In the genomic region with DNA sequence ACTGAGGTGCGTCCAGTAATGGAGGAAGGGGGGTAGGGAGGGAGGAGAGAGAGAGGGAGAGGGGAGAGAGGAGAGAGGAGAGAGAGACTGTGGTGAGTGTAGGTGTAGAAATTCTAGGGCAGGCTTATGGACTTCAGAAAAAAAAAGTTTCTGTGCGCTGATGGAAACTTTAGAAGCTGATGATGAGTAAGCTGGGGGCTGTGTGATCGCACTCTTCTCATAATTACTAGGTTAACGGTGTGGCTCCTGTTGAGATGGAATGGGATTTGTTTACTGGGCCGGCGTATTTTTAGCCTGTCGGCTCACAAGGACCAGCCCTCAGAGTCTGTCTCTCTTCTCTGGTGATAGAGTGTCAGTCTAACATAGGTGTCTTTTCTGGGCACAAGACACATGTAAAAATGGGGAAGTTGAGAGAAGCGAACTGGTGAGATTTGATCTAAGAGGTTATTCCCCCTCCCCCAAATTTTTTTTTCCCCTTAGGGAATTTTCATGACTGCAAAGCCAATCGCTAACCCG, we compare ENCODE assay signal across 8 mouse cellular contexts. TPM values are rescaled to one million over a fixed set of nuclear protein-coding genes. Genes with fewer than 3 reads are reported as not detected.
DNase-seq lines count a peak whose midpoint lies in the region; ATAC-seq and TF ChIP-seq lines count a peak whose summit lies in the region.

No protein-coding gene starts in this region.

- peak overlapping the region; percentile 94 for H3K4me3 ChIP-seq in cortical plate, adult 2 months (ENCODE audit: insufficient read depth, low read length)
- H3K4me3 ChIP-seq in heart, embryonic 16.5 days (ENCODE audit: low read length), result peak overlapping the region; percentile 90
- peak overlapping the region; percentile 96 for H3K4me3 ChIP-seq in lung, postnatal 0 days (ENCODE audit: low read depth, low read length)
- H3K4me3 ChIP-seq in stomach, embryonic 15.5 days (replicated peaks), result peak overlapping the region; percentile 91

- 6% methylated on average over 10 of the region's 10 CpGs for WGBS in heart, embryonic 16.5 days
- 9% methylated on average over 10 of the region's 10 CpGs for WGBS in lung, postnatal 0 days
- 5% methylated on average over 10 of the region's 10 CpGs for WGBS in stomach, embryonic 15.5 days

- no peak for TF ChIP-seq POLR2A in cortical plate, adult 2 months (IDR thresholded peaks at IDR 0.05; ENCODE audit: extremely low read depth, insufficient read depth, low read length)

- no peak overlapping the region for H3K27ac ChIP-seq in cortical plate, adult 2 months (ENCODE audit: insufficient read depth, low read length)
- H3K27ac ChIP-seq in heart, embryonic 16.5 days (ENCODE audit: low read length), result peak overlapping the region; percentile 98
- H3K27ac ChIP-seq in lung, postnatal 0 days (ENCODE audit: low read length), result peak overlapping the region; percentile 95
- H3K27ac ChIP-seq in stomach, embryonic 15.5 days, result peak overlapping the region; percentile 96

- H3K9me3 ChIP-seq in heart, embryonic 16.5 days (replicated peaks; ENCODE audit: control insufficient read depth, low read length), result no peaks in the 10 kb centered on the region
- H3K9me3 ChIP-seq in lung, postnatal 0 days (ENCODE audit: low read length), result no peaks in the 10 kb centered on the region
- no peaks in the 10 kb centered on the region for H3K9me3 ChIP-seq in stomach, embryonic 15.5 days

- H3K4me1 ChIP-seq in cortical plate, adult 2 months (ENCODE audit: control insufficient read depth, insufficient read depth, low read length), result peaks cover 1% of the 10 kb centered on the region
- H3K4me1 ChIP-seq in heart, embryonic 16.5 days (ENCODE audit: control insufficient read depth, insufficient read depth, low read length), result peaks cover 19% of the 10 kb centered on the region
- peaks cover 10% of the 10 kb centered on the region; the same call in 1 of the 2 replicates for H3K4me1 ChIP-seq in lung, postnatal 0 days (ENCODE audit: insufficient read depth, low read depth, low read length)
- 0 out of 2 replicates have a peak, but pooled peaks cover 14% of the 10 kb centered on the region for H3K4me1 ChIP-seq in stomach, embryonic 15.5 days

- no peak for TF ChIP-seq EP300 in lung, postnatal 0 days (IDR thresholded peaks at IDR 0.05)

- peak overlapping the region; percentile 94 for H3K9ac ChIP-seq in heart, embryonic 16.5 days (ENCODE audit: low read length)
- peak overlapping the region; percentile 88 for H3K9ac ChIP-seq in lung, postnatal 0 days (replicated peaks; ENCODE audit: low read depth)
- peak overlapping the region; percentile 90 for H3K9ac ChIP-seq in stomach, embryonic 15.5 days

- peak; percentile 12 for DNase-seq in spleen, adult 12 weeks (ENCODE audit: low spot score)
- no peak for DNase-seq in spleen, postnatal 4 days (ENCODE audit: low spot score in 2 of 2)
- DNase-seq in lung, postnatal 0 days (ENCODE audit: low spot score), result peak; percentile 47
- DNase-seq in left cerebral cortex, adult 11 months (ENCODE audit: low spot score), result no peak
- no peak for DNase-seq in kidney, postnatal 25 days

- H3K36me3 ChIP-seq in heart, embryonic 16.5 days (ENCODE audit: control insufficient read depth, insufficient read depth), result no peaks in the 10 kb centered on the region
- no peaks in the 10 kb centered on the region for H3K36me3 ChIP-seq in lung, postnatal 0 days (ENCODE audit: insufficient read depth, low read length)
- no peaks in the 10 kb centered on the region for H3K36me3 ChIP-seq in stomach, embryonic 15.5 days

- no peak; the same call in 1 of the 2 replicates for ATAC-seq in heart, embryonic 16.5 days (replicated peaks; ENCODE audit: extremely low read depth, insufficient read depth, low FRiP score)
- ATAC-seq in lung, postnatal 0 days, result no peak
- ATAC-seq in stomach, embryonic 15.5 days (ENCODE audit: insufficient read depth, low FRiP score, low read depth), result no peak

- peak overlapping the region; percentile 73 for H3K4me2 ChIP-seq in heart, embryonic 16.5 days (ENCODE audit: low read depth, low read length)
- H3K4me2 ChIP-seq in lung, postnatal 0 days (replicated peaks; ENCODE audit: low read depth, low read length), result peak overlapping the region; percentile 79
- peak overlapping the region; percentile 64 for H3K4me2 ChIP-seq in stomach, embryonic 15.5 days

- TF ChIP-seq CTCF in cortical plate, adult 2 months (IDR thresholded peaks at IDR 0.05; ENCODE audit: extremely low read depth, insufficient read depth, low read length), result no peak
- no peak for TF ChIP-seq CTCF in lung, postnatal 0 days (IDR thresholded peaks at IDR 0.05)

- H3K27me3 ChIP-seq in heart, embryonic 16.5 days (ENCODE audit: control insufficient read depth, insufficient read depth, low read length), result no peaks in the 10 kb centered on the region
- no peaks in the 10 kb centered on the region for H3K27me3 ChIP-seq in lung, postnatal 0 days (replicated peaks; ENCODE audit: insufficient read depth, low read length)
- H3K27me3 ChIP-seq in stomach, embryonic 15.5 days (replicated peaks), result no peaks in the 10 kb centered on the region

RNA-seq across cellular contexts. Expression of a gene that starts 1.0 kb away (rescaled TPM):
- 17.3 and 19.9 TPM in 2 replicates for polyA plus RNA-seq in cortical plate, adult 2 months (2012; rRNA removed)
- 18.6 and 21.4 TPM in 2 replicates for polyA plus RNA-seq in heart, embryonic 16.5 days (2015; fragmentation: Nextera tagmentation; extraction: Ambion mirVana)
- polyA plus RNA-seq in lung, postnatal 0 days (2015; fragmentation: Nextera tagmentation; extraction: Ambion mirVana), result 30.2 and 30.6 TPM in 2 replicates
- polyA plus RNA-seq in stomach, embryonic 15.5 days (2015; fragmentation: Nextera tagmentation; extraction: Ambion mirVana), result 20.0 and 22.3 TPM in 2 replicates

RNA-seq across cellular contexts. Expression of a gene that starts 47.0 kb away (rescaled TPM):
- 29.9 and 32.1 TPM in 2 replicates for polyA plus RNA-seq in cortical plate, adult 2 months (2012; rRNA removed)
- polyA plus RNA-seq in heart, embryonic 16.5 days (2015; fragmentation: Nextera tagmentation; extraction: Ambion mirVana), result 34.6 and 39.4 TPM in 2 replicates
- polyA plus RNA-seq in lung, postnatal 0 days (2015; fragmentation: Nextera tagmentation; extraction: Ambion mirVana), result 32.3 and 32.8 TPM in 2 replicates
- 33.9 and 35.1 TPM in 2 replicates for polyA plus RNA-seq in stomach, embryonic 15.5 days (2015; fragmentation: Nextera tagmentation; extraction: Ambion mirVana)

RNA-seq across cellular contexts. Expression of a gene that starts 56.5 kb away (rescaled TPM):
- 13.4 and 14.0 TPM in 2 replicates for polyA plus RNA-seq in cortical plate, adult 2 months (2012; rRNA removed)
- polyA plus RNA-seq in heart, embryonic 16.5 days (2015; fragmentation: Nextera tagmentation; extraction: Ambion mirVana), result 8.7 and 9.4 TPM in 2 replicates
- polyA plus RNA-seq in lung, postnatal 0 days (2015; fragmentation: Nextera tagmentation; extraction: Ambion mirVana), result 7.5 and 11.3 TPM in 2 replicates
- polyA plus RNA-seq in stomach, embryonic 15.5 days (2015; fragmentation: Nextera tagmentation; extraction: Ambion mirVana), result 13.7 and 15.0 TPM in 2 replicates

Comparison
In these comparisons a context has a peak if more than half of its experiments do, and no peak if none do; other contexts are left out.
1. DNase-seq: peak in spleen, adult 12 weeks (single experiment) and lung, postnatal 0 days (single experiment); none in spleen, postnatal 4 days (0 of 2), left cerebral cortex, adult 11 months (single experiment) and kidney, postnatal 25 days (0 of 2).
2. Peak in every context shown above with its lines, with median percentiles within 50 percentile points of each other: H3K4me3 ChIP-seq, H3K4me2 ChIP-seq and H3K9ac ChIP-seq.